Mouse (Mus musculus) lung, postnatal 4 days (tissue): ENCODE data around the gene Ints14.
A peak's percentile ranks its signal among the peaks of the same experiment; 100 is the strongest.

Source experiments
- DNase-seq, 2 experiments: peaks; one replicate each; pipeline ENCODE4 v3.0.0; 2021

Ints14 gene

DNA sequence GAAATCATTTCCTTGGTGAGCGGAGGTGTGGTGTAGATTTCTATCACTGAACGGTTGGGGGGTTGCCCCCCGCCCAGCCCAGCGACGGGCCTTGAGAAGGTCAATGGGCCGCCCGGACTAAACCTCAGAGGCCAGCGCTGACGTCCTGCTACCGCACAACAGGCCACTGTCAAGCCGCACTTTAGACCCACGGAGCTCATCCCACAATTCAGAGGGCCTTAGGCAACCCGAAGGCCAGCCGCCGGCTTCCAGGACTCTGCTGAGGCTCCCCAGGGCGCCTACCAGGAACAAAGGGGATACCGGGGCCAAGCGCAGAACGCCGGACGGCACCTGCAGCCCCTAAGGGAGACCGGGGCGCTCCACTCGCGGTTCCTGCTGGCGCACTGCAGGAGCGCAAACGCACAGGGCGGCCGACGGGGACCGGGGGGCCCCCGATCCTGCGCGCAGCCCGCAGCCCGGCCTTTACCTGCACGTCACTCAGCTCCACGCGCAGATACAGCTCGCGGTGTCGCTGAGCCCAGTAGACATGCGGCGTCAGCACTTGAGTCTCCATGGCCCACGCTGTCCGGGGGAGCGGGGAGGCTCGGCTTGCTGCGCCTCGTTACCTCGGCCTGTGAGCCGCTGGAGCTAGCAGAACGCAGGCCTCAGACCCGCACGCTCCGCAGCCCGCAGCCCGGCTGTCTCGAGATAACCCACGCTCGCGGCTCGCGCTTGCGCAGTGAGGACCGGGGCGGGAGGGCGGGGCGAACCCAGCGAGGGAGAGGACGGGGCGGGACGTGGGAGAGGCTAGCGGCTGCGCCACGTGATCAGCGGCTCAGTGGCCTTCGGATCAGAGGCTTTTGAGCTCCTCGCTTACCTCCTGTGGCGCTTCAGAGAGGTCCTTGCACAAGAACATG is 60.5 kb downstream of the Ints14 start, which contains the start of gene Hacd3:
Gene Hacd3 (minus strand): TSS at position 703 of the 896 bp plus-strand sequence.
- peak; percentile 90 to 93 for DNase-seq

DNA sequence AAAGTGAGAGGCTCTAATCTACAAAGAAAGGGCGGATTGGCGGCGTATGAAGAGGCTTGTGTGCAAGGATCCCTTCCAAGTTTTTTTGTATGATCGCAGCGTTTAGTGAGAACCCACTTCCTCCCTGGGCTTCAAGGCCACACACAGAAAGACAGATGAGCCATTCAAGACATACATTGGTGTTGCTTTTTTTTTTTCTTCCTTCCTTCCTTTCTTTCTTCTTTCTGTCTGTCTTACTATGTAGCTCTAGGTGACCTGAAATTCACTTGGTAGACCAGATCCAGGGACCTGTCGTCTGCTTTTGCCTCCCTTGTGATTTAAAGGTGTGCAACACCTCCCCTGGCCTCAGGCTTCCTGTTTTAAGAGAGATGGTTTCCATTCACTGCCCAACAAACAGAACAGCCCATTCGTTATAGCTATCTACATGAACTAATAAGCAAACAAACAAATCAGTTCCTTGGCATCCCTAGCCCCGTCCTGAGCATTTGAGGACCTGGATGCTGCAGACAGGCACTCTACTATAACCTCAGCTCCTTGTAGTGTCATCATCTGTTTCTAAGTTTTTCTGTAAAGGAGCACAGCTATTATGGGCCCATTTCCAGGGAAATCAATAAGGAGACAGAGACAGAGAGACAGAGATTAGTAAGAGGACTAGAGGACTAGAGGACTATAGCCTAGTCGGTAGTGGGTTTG is 61.3 kb downstream of the Ints14 start:
- DNase-seq, result no peak

GRCm38 (mm10) chr9:65022580-65023135 is 62.0 kb downstream of the Ints14 start:
- peak in 1 of 2 experiments; percentile 12 for DNase-seq

DNA sequence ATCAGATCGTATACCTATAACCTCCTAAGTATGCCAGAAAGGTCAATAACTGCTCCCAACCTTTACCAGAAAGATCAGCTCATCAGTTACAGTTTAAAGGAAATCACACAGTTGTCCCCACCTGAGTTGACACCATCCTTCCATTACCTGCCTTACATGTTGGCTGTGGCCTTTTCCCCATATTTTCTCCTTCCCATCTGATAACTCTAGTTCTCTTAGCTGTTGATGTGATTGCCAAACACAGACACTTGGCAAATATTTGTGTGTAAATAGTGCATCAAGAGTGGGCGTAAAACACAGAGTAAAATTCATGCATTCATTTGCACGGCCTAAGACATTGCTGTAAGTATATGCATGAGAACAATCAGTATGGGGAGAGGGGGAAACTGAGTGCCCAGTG is 62.7 kb downstream of the Ints14 start:
- DNase-seq, result no peak

GRCm38 (mm10) chr9:65027241-65027640 is 66.5 kb downstream of the Ints14 start:
- no peak for DNase-seq

DNA sequence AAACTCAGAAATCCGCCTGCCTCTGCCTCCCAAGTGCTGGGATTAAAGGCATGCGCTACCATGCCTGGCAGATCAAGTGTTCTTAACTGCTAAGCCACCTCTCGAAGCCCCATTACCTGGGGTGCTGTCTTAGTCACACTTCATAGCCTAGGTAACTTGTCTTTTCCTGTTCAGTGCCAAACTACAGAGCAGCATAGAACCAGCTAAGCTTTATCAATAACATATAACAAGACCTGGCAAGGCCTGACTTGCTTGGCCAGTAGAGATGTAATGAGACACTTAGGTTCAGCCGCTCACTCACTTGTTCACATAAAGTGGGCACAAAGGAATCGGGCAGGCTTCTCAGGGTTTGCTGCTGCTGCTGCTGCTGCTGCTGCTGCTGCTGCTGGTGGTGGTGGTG is 67.6 kb downstream of the Ints14 start:
- no peak for DNase-seq

- DNase-seq, result peak; percentile 34 to 35
These were observed 70.7 kb downstream of the Ints14 start for GRCm38 (mm10) chr9:65031355-65031754.

DNA sequence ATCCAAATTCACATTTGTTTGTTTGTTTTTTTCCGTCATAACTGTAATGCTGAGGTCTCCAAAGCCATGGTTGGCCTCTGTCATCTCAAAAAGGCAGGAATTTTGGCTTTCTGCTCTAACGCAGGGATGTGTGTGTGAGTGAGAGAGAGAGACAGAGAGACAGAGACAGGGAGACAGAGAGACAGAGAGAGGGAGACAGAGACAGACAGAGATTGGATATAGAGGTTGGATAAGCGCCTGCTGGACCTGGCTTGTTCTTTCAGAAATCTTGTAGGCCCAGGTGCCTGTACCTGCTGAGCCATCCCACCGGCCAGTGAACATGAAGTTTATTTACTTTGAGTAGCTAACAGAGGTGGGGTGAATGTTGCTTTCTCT is 71.2 kb downstream of the Ints14 start:
- no peak for DNase-seq

- peak; percentile 95 for DNase-seq
These were observed 71.8 kb downstream of the Ints14 start, which contains the start of gene Dpp8 for GRCm38 (mm10) chr9:65032269-65033108. Dpp8 (plus strand) TSS chr9:65032414.

- DNase-seq, result peak; percentile 27 to 53
These were observed 75.8 kb downstream of the Ints14 start for GRCm38 (mm10) chr9:65036456-65036855.
